Mouse (Mus musculus) bone marrow, adult 2 months (tissue): ENCODE measurements around the gene Zfp354b. TPM values are rescaled to one million over a fixed set of nuclear protein-coding genes. Genes with fewer than 3 reads are reported as not detected.
A peak's percentile ranks its signal among the peaks of the same experiment; 100 is the strongest.

Experiments
- H3K27ac ChIP-seq: fragments of 200-500 bp; 2 replicates; pipeline ENCODE4 v1.5.1; 2012; ENCODE audit warnings: low read depth, mild to moderate bottlenecking, control low read depth, inconsistent platforms, low read length; ENCODE audit not compliant: control insufficient read depth, poor library complexity, insufficient read depth
- H3K4me1 ChIP-seq: fragments of 200-500 bp; 2 replicates; pipeline ENCODE4 v1.6.1; 2011; ENCODE audit warnings: low read length; ENCODE audit not compliant: control insufficient read depth, insufficient read depth
- H3K4me3 ChIP-seq: fragments of 200-500 bp; replicated peaks from 2 replicates; pipeline ENCODE3; 2011; ENCODE audit warnings: mild to moderate bottlenecking, low read depth, low read length, control low read depth; ENCODE audit not compliant: control insufficient read depth
- CTCF ChIP-seq: fragments of 200-500 bp; IDR thresholded peaks from 2 replicates; pipeline ENCODE4 v1.5.1; 2011; ENCODE audit warnings: low read length, control low read depth; ENCODE audit not compliant: control insufficient read depth, insufficient read depth
- POLR2A ChIP-seq: fragments of 200-500 bp; IDR thresholded peaks from 2 replicates; pipeline ENCODE4 v1.6.1; 2011; ENCODE audit warnings: low read depth, mild to moderate bottlenecking, control low read depth, low read length, borderline replicate concordance; ENCODE audit not compliant: control insufficient read depth
- WGBS: fragments of 180-500 bp; shearing (Covaris S2); methylation state at CpG from one replicate; pipeline ENCODE4 v1.1.7; 2018; 5-methylcytosine and 5-hydroxymethylcytosine counted together
- polyA plus RNA-seq: library from polyadenylated mRNA; stranded (reverse); fragments of >200 nt; gene quantifications from 2 replicates; pipeline ENCODE4 v1.2.4, GENCODE M21; 2011; ENCODE audit warnings: low replicate concordance; ENCODE audit not compliant: missing spikeins, insufficient read depth, insufficient read length

The Zfp354b gene
- polyA plus RNA-seq, 1 experiment = not detected

DNA sequence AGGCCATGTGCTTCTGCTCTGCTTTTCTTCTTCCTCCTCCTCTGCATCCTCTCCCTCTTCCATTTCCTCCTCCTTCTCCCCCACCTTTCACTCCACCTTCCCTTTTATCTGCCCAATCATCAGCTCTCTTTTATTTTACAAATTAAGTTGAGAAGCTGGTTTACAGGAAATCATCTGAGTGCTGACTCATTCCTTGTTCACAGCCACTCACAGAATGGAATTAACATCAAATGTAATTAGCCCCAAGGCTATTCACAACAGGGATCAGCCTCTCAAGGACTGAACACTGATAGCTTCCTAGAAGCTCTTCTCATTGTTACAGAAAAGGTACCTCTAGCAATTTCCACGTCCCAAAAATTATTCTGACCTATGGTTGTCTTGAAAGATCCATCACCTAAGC is 34.1 kb downstream of the Zfp354b start:
- no peaks in the 10 kb centered on the region for H3K4me1 ChIP-seq
- no peak overlapping the region for H3K27ac ChIP-seq
- 80% methylated on average over 1 of the region's 1 CpGs for WGBS
- H3K4me3 ChIP-seq = no peak overlapping the region
- TF ChIP-seq POLR2A = no peak
- TF ChIP-seq CTCF = no peak

DNA sequence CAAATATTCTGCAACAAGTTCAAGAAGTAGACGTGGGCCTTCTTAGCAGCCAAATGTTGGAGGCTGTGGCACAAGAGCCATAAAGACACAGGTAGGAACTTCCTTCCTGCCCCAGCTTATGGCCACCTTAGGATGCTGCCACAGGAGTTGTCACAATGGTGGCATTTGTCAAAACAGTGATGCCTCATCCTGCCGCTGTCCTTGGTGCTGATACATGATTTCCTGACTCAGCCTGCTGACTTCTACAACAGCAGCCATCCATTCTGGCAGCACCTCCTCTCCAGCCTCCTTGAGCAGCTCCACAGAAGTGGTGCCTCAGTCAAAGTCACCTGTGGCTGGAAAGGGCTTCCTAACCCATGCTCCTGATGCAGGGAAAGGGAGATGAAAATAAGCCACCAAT is 39.0 kb downstream of the Zfp354b start:
- WGBS = 57% methylated on average over 2 of the region's 2 CpGs
- H3K27ac ChIP-seq = no peak overlapping the region
- H3K4me3 ChIP-seq = no peak overlapping the region
- no peaks in the 10 kb centered on the region for H3K4me1 ChIP-seq
- no peak for TF ChIP-seq CTCF
- TF ChIP-seq POLR2A = no peak

DNA sequence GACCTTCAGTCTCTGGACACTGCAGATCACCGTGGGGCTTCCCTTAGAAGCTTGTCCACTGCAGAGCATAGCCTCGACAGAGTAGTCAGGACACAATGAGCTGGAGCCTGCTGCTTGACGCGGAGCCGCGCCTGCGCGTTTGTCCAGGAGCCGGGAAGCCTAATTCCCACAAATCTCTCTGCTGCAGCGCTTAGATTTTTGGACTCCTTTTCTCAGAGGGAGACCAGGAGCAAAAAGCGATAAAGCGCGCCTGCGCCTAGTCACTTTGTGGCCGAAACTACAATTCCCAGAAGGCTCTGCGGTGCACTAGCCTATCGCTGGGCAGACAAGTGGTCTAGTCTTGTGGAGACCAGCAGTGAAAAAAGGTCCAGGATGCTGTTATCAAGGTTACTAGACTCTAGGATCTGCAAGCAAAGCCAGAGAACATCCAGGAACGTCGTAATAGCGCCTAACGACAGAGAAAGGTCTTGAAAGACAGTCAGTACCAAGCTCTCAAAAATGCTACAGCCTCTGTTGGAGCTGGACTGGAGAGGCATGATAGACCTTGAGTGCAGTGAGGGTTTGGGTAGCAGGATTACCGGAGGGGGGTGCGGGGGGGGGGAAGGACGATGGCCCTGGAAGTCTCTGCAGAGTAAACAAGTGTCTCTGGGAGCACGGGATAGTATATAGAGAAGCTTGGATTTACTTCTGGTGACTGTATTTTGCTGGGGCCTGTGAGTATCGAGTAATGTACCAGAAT is 43.9 kb downstream of the Zfp354b start, which contains the start of gene Zfp454:
Zfp454 (minus strand) TSS at position 262 of the 739 bp plus-strand sequence.
- 11% methylated on average over 26 of the region's 26 CpGs for WGBS
- H3K4me1 ChIP-seq = no peaks in the 10 kb centered on the region
- no peak within 1 kb of the TSS for H3K4me3 ChIP-seq
- TF ChIP-seq POLR2A = no peak
- TF ChIP-seq CTCF = no peak
- no peak within 1 kb of the TSS for H3K27ac ChIP-seq

DNA sequence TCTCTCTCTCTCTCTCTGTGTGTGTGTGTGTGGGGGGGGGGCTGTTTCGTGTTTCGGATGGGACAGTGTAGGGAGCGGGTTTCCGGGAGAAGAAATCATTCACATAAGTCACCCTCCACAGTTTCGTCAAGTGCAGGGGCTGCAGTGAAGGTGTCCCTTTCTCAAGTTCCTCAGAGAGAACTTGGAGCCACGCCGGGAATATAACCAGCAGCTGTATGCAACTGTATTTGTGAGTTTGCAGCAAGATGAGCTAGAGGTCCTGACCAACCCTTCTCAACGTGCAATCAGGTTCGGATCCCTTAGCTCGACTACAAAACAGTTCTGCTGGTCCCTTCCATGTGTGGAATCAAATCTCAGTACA is 44.5 kb downstream of the Zfp354b start:
- Histone ChIP-seq H3K4me3 (no peak overlapping the region), H3K27ac (no peak overlapping the region), H3K4me1 (no peaks in the 10 kb centered on the region)
- WGBS = 23% methylated on average over 10 of the region's 10 CpGs
- TF ChIP-seq CTCF = no peak
- no peak for TF ChIP-seq POLR2A

DNA sequence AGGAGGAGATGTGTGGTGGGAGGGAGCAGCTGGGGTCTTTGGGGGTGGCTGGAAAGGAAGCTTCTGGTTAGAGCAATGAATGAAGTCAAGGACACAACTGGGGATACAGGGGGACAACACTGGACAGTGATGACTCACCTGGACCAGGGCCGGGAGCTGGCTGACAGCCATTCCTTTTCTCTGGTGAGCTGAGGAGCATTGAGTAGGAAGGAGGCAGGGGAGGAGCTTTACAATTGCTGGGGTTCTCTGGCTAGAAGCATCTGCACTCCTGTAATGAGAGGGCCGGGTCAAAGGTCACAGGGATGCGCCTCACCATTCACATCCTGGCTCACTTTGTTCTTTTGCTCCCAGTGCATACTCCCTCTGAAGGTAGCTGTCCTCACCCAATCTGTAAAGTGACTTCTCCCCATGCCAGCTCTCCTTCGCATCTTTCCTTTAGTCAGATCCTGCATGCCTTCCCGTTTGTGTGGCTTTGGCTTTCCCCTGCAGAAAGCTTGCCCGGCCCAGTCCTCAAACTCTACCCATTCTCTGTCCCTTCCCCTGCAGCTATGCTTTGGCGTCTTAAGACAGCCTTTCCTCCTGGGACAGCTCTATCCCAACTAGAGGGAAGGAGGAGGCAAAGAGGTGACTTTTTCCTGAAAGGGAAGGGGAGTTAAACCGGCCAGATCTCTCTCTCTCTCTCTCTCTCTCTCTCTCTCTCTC is 45.1 kb downstream of the Zfp354b start:
- WGBS = 66% methylated on average over 8 of the region's 8 CpGs

DNA sequence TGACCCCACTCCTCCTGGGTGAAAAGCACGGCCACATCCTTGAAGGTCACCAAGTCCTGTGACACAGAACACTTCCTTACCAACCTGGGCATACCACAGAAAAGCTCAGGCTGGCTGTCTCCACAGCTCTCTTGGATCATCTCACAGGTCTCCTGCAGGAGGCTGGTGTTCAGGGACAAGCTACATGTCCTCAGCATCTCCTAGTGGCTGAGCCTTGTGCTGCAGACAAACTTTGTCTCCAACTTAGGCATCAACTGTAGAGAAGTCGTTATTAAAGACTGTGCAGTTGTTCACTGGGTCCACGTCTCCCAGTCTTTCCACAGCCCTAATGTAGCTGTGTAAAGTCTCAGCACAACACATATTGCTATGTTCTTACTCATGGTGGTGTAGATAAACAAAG is 47.7 kb downstream of the Zfp354b start:
- 48% methylated on average over 3 of the region's 3 CpGs for WGBS
- Histone ChIP-seq H3K4me3 (no peak overlapping the region), H3K27ac (no peak overlapping the region), H3K4me1 (no peaks in the 10 kb centered on the region)
- peak; percentile 17; the same call in 1 of the 2 replicates for TF ChIP-seq CTCF
- TF ChIP-seq POLR2A = no peak

More for the DNA sequence above, 45.1 kb downstream of the Zfp354b start:
- TF ChIP-seq POLR2A (no peak), CTCF (no peak)
- Histone ChIP-seq H3K4me1 (no peaks in the 10 kb centered on the region), H3K4me3 (no peak overlapping the region), H3K27ac (no peak overlapping the region)

DNA sequence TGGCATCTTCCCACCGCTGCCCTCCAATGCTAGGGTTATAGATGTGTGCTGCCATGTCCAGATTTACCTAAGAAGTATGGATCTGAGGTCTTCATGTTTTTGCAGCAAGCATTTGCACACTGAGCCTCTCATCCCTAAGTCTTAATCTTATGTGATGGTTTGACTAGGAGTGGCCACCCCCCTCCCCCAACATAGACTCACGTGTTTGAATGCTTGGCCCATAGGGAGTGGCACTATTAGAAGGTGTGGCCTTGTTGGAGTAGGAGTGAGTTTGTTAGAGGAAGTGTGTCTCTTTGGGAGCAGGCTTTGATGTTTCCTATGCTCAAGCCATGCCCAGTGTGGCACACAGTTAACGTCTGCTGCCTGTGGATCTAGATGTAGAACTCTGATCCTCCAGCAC is 52.8 kb downstream of the Zfp354b start:
- WGBS = 77% methylated on average over 3 of the region's 3 CpGs
- no peak for TF ChIP-seq POLR2A
- no peak for TF ChIP-seq CTCF
- Histone ChIP-seq H3K27ac (no peak overlapping the region), H3K4me1 (no peaks in the 10 kb centered on the region), H3K4me3 (no peak overlapping the region)

Other genes with a start within 250 kb of the Zfp354b start
- gene Zfp354c, start 103.9 kb downstream of the Zfp354b start, polyA plus RNA-seq = 0.61 and 0.65 TPM in 2 replicates
- gene Zfp879, start 90.1 kb downstream of the Zfp354b start, polyA plus RNA-seq = not detected in 2 replicates
- gene Grm6, start 80.9 kb downstream of the Zfp354b start, polyA plus RNA-seq = 0.59 TPM in 1 of 2 replicates, not detected in the other
- not detected in 2 replicates for gene Zfp454, start 44.0 kb downstream of the Zfp354b start, polyA plus RNA-seq
- gene Zfp2, start 15.5 kb downstream of the Zfp354b start, polyA plus RNA-seq = 0.55 and 0.70 TPM in 2 replicates
- gene 4933414I15Rik, start 12.1 kb upstream of the Zfp354b start, polyA plus RNA-seq = not detected in 2 replicates
- gene Prop1, start 22.1 kb upstream of the Zfp354b start, polyA plus RNA-seq = not detected in 2 replicates
- gene Olfr1378, start 34.9 kb upstream of the Zfp354b start, polyA plus RNA-seq = not detected in 2 replicates
- not detected in 2 replicates for gene Olfr1377, start 50.3 kb upstream of the Zfp354b start, polyA plus RNA-seq
- gene Olfr51, start 72.0 kb upstream of the Zfp354b start, polyA plus RNA-seq = not detected in 2 replicates
- not detected in 2 replicates for gene Olfr54, start 82.6 kb upstream of the Zfp354b start, polyA plus RNA-seq
- gene Olfr1375, start 116.5 kb upstream of the Zfp354b start, polyA plus RNA-seq = not detected in 2 replicates
- gene Zfp354a, start 127.6 kb upstream of the Zfp354b start, polyA plus RNA-seq = 0.45 and 0.80 TPM in 2 replicates